Mouse (Mus musculus): ENCODE data around the gene Mrpl42.

Gene Mrpl42

DNA sequence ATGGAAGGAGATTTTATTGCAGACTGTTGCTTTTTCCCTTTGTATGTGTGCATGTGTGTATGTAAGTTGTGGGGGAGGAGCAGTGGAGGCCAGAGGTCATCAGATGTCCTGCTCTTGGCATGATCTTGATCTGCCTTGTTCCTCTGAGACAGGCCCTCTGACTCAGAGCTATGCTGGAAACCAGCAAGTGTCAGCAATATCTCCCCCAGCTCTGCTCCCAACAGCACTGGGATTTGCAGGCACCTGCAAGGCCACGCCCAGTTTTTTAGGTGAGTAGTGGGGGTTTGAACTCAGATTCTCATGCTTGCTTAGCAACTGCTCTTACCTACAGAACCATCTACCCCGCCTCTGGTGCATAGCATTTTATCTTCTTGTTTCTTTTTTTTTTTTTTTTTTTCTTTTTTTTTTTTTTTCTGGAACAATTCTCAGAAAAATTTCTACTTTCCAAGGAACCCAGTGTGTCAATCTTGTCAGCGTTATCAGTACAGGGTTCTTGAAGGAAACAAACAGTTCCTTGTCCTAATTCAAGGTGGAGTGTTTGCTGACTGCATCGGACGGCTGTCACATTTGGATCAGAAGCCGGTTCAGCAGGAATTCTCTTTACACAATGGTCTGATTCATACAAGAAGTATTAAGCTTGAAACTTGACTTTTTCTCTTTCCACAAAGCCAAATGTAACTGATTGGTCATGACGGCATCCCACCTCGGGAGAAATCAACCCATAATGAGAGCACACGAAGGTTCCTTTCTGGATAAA lies 43.5 kb downstream of the Mrpl42 start:
- no peak for DNase-seq (ENCODE audit: low read depth, low spot score)

DNA sequence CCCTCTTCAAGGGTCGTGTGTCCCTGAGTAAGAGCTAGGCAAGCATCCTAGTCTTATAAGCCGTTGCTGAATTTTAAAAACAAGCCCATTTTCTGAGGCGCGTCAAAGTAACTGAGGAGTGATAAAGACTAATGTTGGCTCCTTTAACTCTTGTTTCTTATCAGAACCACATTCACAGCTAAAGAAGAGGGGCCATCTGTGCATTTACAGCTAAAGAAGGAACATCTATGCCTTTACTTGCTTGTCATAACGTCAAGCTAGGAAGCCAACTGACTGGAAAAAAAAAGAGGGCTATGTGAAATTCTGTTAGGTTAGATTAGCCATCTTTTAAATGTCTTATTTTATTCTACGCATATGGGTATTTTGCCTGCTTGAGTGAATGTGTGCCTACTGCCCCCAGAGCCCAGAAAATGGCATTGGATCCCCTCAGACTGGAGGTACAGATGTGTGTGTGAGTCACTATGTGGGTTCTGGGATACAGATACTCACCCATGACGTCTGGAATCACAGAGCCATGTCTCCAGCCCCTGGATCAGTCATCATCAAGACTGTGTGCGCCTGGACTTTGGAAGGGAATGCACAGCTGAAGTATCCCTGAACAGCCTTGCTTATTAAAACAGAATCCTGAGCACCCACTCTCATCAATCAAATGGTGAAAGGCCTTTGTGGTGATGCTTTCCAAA lies 44.2 kb downstream of the Mrpl42 start:
- no peak for DNase-seq (ENCODE audit: low read depth, low spot score)

DNA sequence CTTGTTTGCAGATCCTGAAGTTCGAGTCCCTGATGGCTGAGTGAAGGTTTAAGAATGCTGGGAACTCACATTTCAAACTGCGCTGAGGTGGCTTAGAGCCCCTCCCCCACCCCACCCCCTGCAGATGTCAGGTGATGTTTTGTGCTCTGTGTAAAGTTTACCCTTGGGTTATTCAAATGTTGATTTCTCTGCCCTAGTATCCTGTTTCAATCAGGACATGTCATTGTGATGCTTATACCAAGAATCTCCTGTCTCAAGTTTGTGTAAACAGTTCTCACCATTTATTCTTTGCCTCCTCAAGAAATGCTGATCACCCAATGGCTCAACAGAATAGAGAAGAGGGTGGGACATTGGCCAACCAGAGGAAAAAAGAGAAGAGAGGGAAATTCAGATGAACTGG lies 45.6 kb downstream of the Mrpl42 start:
- DNase-seq (ENCODE audit: low read depth, low spot score), result no peak

DNA sequence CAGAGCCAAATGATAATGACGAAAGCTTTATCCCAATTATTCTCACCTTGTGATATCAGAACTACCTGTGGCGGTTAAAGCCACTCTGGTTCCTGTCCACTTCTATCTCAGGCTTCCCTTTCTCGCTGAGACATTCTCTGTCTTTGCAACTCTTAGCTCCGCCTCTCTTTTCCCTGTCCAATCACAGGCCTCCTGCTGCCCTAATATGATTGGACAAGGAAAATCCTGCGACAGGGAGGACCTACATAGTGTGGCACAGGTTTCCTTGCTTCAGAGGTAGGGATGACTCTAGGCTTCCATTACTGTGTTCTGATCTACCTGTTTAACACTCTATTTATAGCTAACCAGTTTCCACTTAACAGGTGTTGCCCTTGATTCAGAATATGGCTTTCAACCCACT lies 48.5 kb downstream of the Mrpl42 start:
- no peak for DNase-seq (ENCODE audit: low read depth, low spot score)

DNA sequence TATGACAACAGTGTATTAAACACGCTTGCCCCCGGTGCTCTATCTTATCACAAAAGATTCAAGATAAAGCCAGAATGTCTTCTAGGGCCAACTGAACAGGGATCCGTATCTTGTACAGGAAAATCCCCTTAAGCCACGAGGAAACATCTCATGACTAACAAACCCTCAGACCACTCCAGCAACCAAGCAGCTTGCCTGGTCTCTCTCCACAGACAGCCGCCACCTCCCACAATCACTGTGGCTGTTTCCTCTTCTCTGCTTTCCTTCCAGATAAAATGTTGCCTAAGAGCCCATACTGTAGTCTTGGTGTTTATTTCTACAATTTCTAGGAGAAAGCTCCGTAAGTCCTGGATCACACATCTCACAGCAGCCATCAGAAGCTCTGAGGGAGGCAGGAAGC lies 52.7 kb downstream of the Mrpl42 start:
- DNase-seq (ENCODE audit: low read depth, low spot score), result no peak

DNA sequence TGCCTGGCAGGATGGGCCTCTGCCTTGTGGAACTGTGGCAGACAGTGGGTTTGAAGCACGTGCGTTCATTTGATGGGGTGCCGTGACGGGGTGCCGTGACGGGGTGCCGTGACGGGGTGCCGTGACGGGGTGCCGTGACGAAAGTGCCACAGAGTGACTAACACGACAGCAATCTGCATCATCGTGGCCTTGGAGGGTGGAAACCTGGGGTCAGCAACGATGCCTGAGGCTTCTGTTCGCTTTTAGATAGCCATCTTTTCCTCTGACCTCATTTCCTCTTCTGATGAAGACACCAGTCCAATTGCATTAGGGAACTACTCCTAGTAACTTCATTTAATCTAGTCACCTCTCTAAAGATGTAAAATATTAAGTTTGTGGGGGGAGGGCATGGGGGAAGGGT lies 53.8 kb downstream of the Mrpl42 start:
- no peak for DNase-seq (ENCODE audit: low read depth, low spot score)

DNA sequence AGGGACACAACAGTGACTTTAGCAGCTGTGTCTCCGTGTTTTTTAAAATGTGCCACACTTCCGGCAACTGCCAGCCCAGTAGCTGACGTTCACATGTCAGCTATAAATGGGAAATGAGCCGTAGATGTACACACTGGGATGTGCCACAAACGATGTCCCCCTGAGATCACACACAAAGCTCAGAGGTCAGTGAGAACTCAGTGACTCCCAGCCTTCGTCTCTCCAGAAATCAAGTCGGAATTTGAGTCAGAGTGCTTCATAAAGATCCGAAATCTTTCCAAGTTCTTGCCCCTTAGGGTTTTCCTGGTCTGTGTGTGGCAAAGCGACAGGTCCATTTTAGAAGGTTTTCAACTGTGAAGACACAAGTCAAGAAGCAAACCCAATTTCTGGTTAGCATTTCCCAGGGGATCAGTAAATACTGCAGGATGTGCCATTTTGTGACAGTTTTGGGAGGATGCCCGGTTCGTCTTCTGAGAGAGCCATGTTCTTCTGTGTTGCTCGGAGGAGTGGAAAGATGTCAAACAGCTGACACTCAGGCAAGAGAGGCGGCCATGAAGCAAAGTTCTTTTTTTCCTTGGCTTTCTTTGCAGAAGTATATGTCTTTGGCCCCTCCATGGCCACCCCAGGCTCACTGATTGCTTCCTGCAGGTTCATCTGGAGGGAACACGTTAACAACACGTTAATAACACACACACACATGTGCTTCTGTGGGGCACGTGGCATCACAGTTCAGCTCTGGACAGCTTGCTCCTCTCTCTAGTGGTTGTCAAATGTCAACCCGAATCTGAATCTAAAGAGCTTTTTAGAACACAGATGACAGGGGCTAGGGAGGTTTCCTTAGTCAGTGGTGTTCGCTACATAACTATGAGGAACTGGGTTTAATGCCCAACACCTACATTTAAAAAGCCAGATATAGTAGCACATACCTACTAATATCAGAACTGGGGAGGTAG lies 56.4 kb downstream of the Mrpl42 start:
- no peak for DNase-seq (ENCODE audit: low read depth, low spot score)

DNA sequence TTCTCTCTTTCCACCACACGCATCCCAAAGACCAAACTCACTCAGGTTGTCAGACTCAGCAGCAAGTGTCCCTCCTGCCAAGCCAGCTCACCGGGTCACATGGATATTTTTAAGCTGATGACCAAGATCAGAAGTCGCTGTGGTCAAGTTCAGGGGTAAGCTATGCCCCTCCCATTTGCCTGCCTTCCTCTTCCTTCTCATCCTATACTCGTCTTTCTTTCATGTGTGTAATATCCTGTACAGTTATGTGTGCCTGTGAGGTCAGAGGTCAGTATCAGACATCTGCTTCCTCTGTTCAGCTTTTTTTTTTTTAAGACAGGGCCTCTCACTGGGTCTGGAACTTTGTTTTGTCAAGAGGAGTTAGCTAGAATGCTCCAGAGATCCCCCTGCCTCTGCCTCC lies 59.4 kb downstream of the Mrpl42 start:
- no peak for DNase-seq (ENCODE audit: low read depth, low spot score)

DNA sequence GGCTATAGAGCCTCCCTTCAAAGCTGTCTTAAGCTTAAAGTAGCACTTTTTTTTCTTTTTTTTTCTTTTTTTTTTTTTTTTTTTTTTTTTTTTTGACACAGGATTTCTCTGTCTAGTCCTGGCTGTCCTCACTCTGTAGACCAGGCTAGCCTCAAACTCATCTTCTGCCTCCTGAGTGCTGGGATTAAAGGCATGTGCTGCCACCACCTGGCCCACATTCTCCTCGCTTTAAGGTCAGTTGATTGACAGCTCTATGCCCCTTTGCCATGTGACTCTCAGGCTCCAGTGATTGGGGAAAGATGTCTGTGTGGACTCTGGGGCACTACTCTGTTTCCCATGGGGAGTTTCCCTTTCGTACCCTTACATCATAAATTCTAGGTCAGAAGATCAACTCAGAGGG lies 61.2 kb downstream of the Mrpl42 start:
- no peak for DNase-seq (ENCODE audit: low read depth, low spot score)

DNA sequence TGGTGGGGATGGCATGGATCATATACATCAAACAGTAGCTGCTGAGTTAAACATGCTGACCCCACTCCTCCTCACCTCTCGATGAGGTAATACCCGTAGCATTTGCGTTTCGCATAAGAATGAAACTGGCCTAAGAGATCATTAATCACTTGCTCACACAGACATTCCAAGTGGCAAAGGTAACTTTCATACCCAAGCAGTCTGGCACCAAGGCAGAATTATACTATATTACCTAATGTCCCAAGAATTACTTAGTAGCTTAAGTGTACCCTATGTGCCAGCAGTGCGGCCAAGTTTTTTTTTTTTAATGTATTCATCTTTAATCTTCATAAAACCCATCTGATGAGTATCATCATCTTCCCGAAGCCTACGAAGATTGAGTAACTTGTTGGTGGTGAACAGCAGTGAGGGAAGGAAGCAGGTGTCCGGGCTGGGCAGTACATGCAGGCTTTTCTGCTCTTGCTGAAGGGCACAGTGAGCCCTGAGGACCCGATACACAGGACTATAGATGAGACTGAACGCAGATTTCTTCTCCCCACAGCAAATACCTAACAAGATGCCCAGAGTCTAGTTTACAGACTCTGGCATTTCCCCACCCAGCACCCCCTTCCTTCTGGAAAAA lies 61.9 kb downstream of the Mrpl42 start:
- DNase-seq (ENCODE audit: low read depth, low spot score), result no peak

DNA sequence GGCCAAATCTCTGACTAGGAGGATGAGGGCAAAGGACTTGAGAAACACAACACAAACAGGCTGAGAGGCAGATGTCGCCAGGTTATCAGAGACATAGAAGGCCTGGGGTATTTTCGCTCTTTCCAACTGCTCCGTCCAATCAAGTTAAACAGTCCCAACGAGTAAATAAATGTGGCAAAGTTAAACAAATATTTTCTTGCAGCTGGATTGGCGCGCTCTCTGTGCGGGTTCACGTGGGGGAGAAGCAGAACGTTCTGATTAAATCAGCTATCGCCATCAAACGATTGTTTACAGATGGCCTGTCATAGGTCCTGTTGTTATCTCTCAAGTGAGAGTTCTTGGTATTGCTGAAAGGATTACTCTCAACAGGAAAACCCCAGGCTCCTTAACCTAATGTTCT lies 62.8 kb downstream of the Mrpl42 start:
- DNase-seq (ENCODE audit: low read depth, low spot score), result no peak

Data from forelimb bud, embryonic 11.5 days (tissue).